29 mouse cellular contexts compared by ENCODE assay signal in the genomic region with DNA sequence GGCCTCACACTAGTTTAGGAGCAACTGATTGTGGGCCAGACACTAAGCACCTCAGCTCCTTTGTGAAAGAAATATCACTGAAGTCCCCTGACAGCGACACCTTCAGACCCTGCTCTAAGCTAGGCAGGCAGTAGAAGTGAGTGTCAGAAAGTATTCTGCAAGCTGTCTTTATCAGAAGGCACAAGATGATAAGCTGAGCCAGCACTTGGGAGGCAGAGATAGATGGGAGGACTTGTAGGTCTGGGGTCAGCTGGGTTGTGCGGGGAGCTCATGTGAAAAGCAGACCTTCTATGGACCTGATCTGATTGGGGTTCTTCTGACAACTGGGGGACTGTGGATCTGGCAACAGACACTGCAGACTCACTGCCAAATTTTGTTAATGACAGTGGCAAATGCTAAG.
DNase-seq lines count a peak whose midpoint lies in the region; ATAC-seq and TF ChIP-seq lines count a peak whose summit lies in the region.
"Had no signal": no experiment of that assay in that cellular context is flagged by ENCODE, and none has a peak within 500 bp of the region (broad histone marks: within the 10 kb centered on the region; RNA-seq: fewer than 3 reads in every experiment).

No protein-coding gene starts in this region.

- H3K4me3 ChIP-seq in heart, embryonic 13.5 days, result no peak overlapping the region
- H3K4me3 ChIP-seq in heart, adult 2 months, result no peak overlapping the region
- H3K4me3 ChIP-seq in liver, embryonic 15.5 days (replicated peaks), result no peak overlapping the region
- H3K4me3 ChIP-seq: embryonic facial prominence, embryonic 12.5 days; hindbrain, embryonic 12.5 days; intestine, embryonic 15.5 days; lung, embryonic 15.5 days; midbrain, embryonic 12.5 days; neural tube, embryonic 13.5 days had no signal

- H3K9ac ChIP-seq in heart, embryonic 13.5 days, result no peak overlapping the region
- H3K9ac ChIP-seq in heart, adult 2 months (ENCODE audit: low read depth, low read length), result no peak overlapping the region
- no peak overlapping the region for H3K9ac ChIP-seq in liver, embryonic 15.5 days
- H3K9ac ChIP-seq: embryonic facial prominence, embryonic 12.5 days; hindbrain, embryonic 12.5 days; intestine, embryonic 15.5 days; lung, embryonic 15.5 days; midbrain, embryonic 12.5 days; neural tube, embryonic 13.5 days had no signal

- H3K9me3 ChIP-seq in heart, embryonic 13.5 days, result no peaks in the 10 kb centered on the region
- no peaks in the 10 kb centered on the region for H3K9me3 ChIP-seq in liver, embryonic 15.5 days (replicated peaks)
- H3K9me3 ChIP-seq: embryonic facial prominence, embryonic 12.5 days; hindbrain, embryonic 12.5 days; intestine, embryonic 15.5 days; lung, embryonic 15.5 days; midbrain, embryonic 12.5 days; neural tube, embryonic 13.5 days had no signal

- no peaks in the 10 kb centered on the region for H3K79me2 ChIP-seq in heart, adult 2 months (replicated peaks; ENCODE audit: control insufficient read depth, insufficient read depth, low read length)

- peaks cover 71% of the 10 kb centered on the region for H3K36me3 ChIP-seq in heart, embryonic 13.5 days
- H3K36me3 ChIP-seq in heart, adult 2 months (ENCODE audit: control insufficient read depth, insufficient read depth, low read length), result peaks cover 2% of the 10 kb centered on the region; the same call in 1 of the 2 replicates
- peaks cover 78% of the 10 kb centered on the region for H3K36me3 ChIP-seq in liver, embryonic 15.5 days (replicated peaks)

- no peak overlapping the region for H3K4me2 ChIP-seq in heart, embryonic 13.5 days
- H3K4me2 ChIP-seq in liver, embryonic 15.5 days, result no peak overlapping the region
- H3K4me2 ChIP-seq: embryonic facial prominence, embryonic 12.5 days; hindbrain, embryonic 12.5 days; intestine, embryonic 15.5 days; lung, embryonic 15.5 days; midbrain, embryonic 12.5 days; neural tube, embryonic 13.5 days had no signal

- TF ChIP-seq EP300 in heart, adult 2 months (IDR thresholded peaks at IDR 0.05; ENCODE audit: insufficient read depth, low read depth, low read length), result no peak

- no peaks in the 10 kb centered on the region for H3K27me3 ChIP-seq in heart, embryonic 13.5 days (replicated peaks)
- H3K27me3 ChIP-seq in heart, adult 2 months (ENCODE audit: control insufficient read depth, insufficient read depth, low read length), result no peaks in the 10 kb centered on the region
- H3K27me3 ChIP-seq in liver, embryonic 15.5 days, result no peaks in the 10 kb centered on the region
- H3K27me3 ChIP-seq: embryonic facial prominence, embryonic 12.5 days; hindbrain, embryonic 12.5 days; intestine, embryonic 15.5 days; lung, embryonic 15.5 days; midbrain, embryonic 12.5 days; neural tube, embryonic 13.5 days had no signal

- ATAC-seq in heart, embryonic 13.5 days (ENCODE audit: extremely low read depth, insufficient number of reproducible peaks, low FRiP score, low TSS enrichment), result no peak
- ATAC-seq in erythroid progenitor cell, adult 5-6 weeks (replicated peaks; ENCODE audit: low FRiP score, poor library complexity, severe bottlenecking), result 0 out of 2 replicates have a peak, but pooled peaks have one; percentile 53
- peak; percentile 75; the same call in 1 of the 2 replicates for ATAC-seq in liver, embryonic 15.5 days (ENCODE audit: insufficient read depth)
- ATAC-seq: activated CD4-positive, CD25-positive, alpha-beta regulatory T cell, adult 4 months; CD4-positive, CD25-positive, alpha-beta regulatory T cell, adult 4 months; forebrain, embryonic 16.5 days; hindbrain, postnatal 0 days; intestine, embryonic 15.5 days had no signal

- intact Hi-C loops in heart, adult 2 months (cut with DNase I), result no loop called here
- intact Hi-C loops in gastrocnemius, postnatal 14 days (cut with DNase I; ENCODE audit: low total_unique reads), result no loop called here

- H3K27ac ChIP-seq in heart, embryonic 13.5 days (replicated peaks), result peak overlapping the region; percentile 49
- H3K27ac ChIP-seq in heart, adult 2 months, result no peak overlapping the region
- no peak overlapping the region for H3K27ac ChIP-seq in liver, embryonic 15.5 days (replicated peaks)
- H3K27ac ChIP-seq: embryonic facial prominence, embryonic 12.5 days; hindbrain, embryonic 12.5 days; hindbrain, postnatal 0 days; intestine, embryonic 15.5 days; lung, embryonic 15.5 days; midbrain, embryonic 12.5 days; neural tube, embryonic 13.5 days had no signal

- no peak for TF ChIP-seq POLR2A in heart, adult 2 months (IDR thresholded peaks at IDR 0.05; ENCODE audit: insufficient read depth, low read depth, low read length)

- no peak for DNase-seq in heart, adult 2 months
- peak; percentile 32 for DNase-seq in c-Kit-positive CD71-positive TER-119-negative erythroid progenitor cells, embryonic 14.5 days (ENCODE audit: low read depth)
- no peak for DNase-seq in gastrocnemius, postnatal 14 days
- DNase-seq in layer of hippocampus, adult 9-10 months (ENCODE audit: low spot score), result no peak
- DNase-seq in MN1 (ENCODE audit: low spot score), result no peak
- DNase-seq: adrenal gland, adult 2 months; cerebellum, adult 11 months; cerebellum, adult 9-11 months; embryo, embryonic 11 days; gastrocnemius, postnatal 10 days; kidney, adult 2 months; kidney, postnatal 4 days; layer of hippocampus, postnatal 36 days; left cerebral cortex, postnatal 4 days; right cerebral cortex, postnatal 14 days; thymus, postnatal 4 days had no signal

- no peak for TF ChIP-seq CTCF in heart, adult 2 months (IDR thresholded peaks at IDR 0.05)

- peaks cover 14% of the 10 kb centered on the region for H3K4me1 ChIP-seq in heart, embryonic 13.5 days
- no peaks in the 10 kb centered on the region for H3K4me1 ChIP-seq in heart, adult 2 months (ENCODE audit: control insufficient read depth, insufficient read depth, low read length)
- peaks cover 14% of the 10 kb centered on the region for H3K4me1 ChIP-seq in liver, embryonic 15.5 days (replicated peaks)
- H3K4me1 ChIP-seq: embryonic facial prominence, embryonic 12.5 days; hindbrain, embryonic 12.5 days; intestine, embryonic 15.5 days; lung, embryonic 15.5 days; midbrain, embryonic 12.5 days; neural tube, embryonic 13.5 days had no signal

- WGBS in heart, embryonic 13.5 days, result 28% methylated on average over 2 of the region's 2 CpGs
- WGBS in heart, adult 2 months, result 68% methylated on average over 2 of the region's 2 CpGs
- 29% methylated on average over 2 of the region's 2 CpGs for WGBS in liver, embryonic 15.5 days (ENCODE audit: insufficient replicate concordance)
